Mouse (Mus musculus) cerebellum, adult 9-10 months (tissue): ENCODE measurements at regions not wholly inside any gene's neighbourhood (a gene's known extent, or its start where the extent isn't known, plus 50 kb on each side); places are given as distances from the start of the nearest gene placed in this dataset.
A peak's percentile ranks its signal among the peaks of the same experiment; 100 is the strongest.

Source experiments
- DNase-seq: peaks from one replicate; pipeline ENCODE4 v3.0.0; 2022

DNA sequence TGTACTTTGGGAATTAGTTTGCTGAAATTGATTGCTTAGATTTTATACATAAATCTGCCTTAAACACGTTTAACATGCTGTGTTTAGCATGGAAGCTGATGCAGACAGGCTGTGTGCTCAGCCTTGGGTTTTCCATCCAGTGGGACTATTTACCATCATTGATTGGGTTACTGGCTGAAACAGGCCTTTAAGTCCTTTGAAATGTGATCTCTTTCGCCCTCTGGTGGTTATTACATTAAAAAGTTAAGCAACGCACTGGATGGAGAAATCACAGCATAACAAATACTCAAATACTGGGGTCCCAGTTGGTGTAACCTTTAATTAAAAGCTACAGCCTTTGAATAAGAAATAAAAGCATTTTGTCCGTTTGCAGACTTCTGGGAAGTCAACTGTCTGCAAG lies 379.8 kb downstream of the Kcnj2 start:
- DNase-seq, result peak; percentile 20

DNA sequence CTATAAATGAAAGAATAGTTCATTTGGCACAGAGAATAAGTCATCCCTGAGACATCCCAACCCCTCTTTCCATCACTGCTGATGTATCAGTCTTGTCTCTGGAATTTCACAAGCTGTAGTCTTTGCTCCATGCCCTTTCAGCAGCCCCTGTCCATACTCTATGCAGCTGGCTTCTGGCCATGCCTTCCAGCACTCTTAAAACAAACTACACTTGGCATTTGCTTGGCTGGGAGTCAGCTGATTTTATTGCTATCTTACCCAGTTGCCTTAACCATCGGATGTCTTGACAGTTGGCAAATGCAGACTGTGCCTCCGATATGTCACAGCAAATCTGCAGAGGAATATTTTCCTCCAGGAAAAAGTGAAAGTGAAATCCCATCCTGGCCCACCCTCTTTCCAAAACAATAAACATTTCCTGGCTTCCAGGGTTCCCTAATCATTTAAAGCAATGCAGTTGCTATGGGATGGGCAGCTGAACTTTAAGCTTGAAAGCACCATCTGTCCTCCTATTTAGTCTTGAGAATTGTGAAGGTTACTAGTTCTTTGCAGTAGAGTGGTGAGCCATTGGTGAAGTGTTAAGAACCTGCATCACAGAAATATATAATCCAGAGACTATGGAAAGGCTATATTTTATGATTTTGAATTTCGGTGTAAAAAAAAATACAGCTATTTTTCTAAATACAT lies 385.0 kb downstream of the Kcnj2 start:
- no peak for DNase-seq

DNA sequence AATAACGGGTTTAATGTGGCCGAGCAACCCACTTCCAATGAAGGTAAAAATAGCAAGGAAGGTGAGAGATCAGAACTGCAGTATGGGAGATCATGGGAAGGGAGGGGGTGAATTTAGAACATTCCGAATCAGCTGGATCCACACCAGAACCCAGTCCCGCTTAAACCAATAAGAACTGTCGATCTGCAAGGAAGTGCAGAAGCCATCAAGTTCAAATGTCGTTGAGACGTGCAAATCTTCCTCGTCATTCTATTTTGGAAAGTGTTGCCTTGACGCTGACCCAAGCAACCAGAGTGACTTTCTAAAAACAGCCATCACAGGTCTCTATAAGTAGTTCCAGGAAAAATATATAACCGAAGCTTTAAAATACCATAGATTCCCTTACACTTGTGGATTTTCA lies 394.1 kb downstream of the Kcnj2 start:
- DNase-seq, result no peak

DNA sequence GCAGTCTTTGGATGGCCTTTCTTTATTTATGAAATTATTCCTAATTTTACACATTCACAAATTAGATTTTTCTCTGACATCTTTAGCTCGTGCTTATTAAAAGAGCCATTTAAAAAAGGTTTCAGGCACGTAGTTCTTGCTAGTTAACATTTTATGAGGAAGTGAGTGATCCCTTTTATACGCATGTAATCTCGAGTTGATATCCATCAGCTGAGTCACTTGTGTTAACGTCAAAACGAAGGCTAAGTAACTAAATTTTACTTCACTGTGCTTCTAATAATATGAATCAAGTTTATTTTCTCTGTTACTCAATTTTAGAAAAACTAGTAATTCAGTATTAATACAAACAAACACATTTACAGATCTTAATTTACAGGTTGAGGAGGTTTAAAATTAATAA lies 419.0 kb downstream of the Kcnj2 start:
- DNase-seq, result no peak

DNA sequence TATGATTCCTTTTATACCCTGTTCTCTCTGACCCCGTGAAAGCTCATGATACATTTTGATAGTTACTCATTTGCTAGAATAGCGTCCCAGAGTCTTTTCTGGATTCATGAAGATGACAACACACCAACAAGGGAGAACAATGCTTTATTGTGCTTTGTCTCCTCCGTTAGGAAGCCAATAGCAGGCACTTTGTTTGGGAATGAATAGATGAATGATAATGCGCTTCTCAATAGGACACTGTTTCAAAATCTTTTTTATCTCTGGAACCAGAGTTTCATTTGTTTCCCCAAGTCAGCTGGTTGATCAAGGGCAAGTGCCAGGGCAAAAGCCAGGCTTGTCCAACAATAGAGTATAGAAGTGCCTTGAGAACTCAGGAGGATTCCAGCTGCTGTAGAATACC lies 446.5 kb downstream of the Kcnj2 start:
- DNase-seq, result peak; percentile 19

DNA sequence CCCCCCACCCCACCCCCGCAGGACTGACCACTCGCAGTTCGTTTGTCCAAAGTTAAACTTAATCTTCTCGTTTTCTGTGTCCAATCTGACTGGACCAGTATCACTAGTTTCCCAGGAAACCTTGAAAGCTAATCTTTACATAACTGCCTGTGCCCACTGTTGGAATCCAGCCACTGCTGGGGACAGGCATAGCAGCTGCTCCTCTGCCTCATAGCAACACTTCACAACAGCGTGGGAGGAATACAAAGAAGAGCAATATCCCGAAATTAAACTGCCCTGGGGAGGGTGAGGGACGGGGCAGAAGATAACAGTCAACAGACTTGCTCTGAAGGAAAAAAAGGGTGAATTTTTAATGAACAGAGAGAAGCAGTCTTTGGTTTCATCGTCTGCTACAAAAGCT lies 456.8 kb downstream of the Kcnj2 start:
- DNase-seq, result no peak

DNA sequence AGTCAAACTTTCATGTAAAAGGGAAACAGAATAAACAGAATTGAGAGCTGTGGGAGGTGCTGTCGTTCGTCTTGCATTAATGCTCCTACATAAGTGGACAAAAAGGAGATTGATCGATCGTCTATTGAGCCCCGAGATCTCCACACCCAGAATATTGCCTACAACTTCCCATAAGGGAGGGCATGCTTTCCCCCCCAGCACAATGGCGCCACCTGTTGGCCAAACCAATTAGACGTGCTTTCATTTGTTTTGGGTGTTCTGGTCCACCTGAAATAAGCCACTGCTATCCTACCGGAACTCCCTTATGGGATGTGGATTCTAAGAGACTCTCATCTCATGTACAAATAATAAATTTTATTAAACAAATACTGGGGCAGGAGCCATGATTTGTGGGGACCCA lies 457.5 kb downstream of the Kcnj2 start:
- DNase-seq, result peak; percentile 32

DNA sequence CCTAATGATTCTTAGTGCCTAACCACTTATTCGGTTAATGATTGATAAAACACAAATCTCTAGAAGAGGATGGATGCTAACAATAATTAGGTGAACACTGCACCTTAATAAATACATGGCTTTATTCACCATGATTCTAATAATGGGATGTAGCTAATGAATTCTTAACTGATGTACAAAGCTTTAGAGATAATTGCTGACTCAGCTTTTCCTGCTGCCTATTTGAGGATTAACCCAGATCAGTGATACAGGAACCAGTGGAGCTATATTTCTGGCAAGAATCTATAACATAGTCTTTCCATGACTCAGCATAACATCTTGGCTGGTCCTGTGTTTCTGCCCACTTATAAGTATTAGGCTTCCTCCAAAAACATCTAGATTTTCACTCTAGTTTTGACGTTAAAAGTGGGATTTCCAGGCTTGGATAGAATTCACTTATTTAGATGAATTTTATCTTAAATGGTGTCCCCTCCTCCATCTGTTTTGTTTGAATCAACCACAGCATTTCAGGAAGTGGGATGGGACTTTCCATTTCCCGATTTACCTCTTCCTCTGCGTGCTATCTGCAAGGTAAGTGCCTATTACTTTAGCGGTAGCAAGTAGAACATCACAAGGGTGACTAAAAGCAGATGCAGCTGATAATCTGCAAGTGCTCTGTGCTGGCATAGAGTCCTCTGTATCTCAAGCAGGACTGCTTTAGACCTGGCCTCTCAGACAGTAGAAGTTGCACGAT lies 460.2 kb downstream of the Kcnj2 start:
- no peak for DNase-seq

DNA sequence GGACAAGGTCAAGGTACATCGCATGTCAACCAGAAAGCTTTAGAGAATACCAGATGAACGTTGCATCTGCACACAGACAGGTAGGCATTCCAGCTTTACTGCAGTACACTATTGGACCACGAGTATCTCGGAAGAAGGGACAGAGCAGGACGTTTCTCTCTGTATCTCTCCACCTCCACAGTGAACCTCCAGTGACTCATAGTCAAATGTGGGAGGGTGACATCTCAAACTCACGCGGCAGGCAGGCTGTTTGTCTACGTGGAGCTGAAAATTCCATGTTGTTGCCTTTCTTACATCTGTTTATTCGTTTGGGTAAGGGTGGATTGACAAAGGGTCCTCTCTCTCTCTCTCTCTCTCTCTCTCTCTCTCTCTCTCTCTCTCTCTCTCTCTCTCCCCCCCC lies 463.6 kb downstream of the Kcnj2 start:
- no peak for DNase-seq

DNA sequence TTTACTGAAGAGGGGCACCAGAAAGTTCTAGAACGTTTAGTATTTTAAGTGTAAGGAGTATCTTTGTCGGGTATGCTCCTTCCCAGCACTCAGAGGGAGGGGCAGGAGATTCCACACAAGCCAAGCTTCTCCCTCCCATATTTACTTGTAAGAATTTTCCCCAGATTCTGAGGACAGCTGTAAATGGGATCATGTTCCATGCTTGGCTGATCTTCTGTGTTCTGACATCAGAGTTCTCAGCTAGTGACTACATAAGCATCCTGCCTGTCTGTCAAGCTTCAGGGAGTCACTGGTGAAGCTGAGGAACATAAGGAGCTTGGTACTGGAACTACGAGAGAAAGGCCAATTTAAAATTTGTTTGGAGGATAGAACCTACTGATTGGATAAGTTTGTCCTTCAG lies 464.9 kb downstream of the Kcnj2 start:
- DNase-seq, result no peak

DNA sequence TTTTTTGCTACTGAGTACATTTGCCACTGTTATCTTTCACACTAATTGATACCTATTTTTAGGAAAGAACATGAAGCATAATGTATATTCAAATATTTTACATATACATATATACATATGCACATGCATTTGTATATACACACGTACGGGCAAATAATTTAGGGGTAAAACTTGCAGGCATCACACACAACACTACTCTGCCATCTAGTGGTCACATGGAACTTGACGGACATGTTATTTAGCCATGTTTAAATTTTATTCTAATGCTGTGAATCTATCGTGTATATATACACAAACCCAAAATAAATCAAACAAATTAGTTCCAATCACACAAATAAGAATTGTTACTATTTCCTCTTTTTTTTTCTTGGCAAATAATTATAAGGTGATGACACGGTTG lies 466.5 kb downstream of the Kcnj2 start:
- no peak for DNase-seq

DNA sequence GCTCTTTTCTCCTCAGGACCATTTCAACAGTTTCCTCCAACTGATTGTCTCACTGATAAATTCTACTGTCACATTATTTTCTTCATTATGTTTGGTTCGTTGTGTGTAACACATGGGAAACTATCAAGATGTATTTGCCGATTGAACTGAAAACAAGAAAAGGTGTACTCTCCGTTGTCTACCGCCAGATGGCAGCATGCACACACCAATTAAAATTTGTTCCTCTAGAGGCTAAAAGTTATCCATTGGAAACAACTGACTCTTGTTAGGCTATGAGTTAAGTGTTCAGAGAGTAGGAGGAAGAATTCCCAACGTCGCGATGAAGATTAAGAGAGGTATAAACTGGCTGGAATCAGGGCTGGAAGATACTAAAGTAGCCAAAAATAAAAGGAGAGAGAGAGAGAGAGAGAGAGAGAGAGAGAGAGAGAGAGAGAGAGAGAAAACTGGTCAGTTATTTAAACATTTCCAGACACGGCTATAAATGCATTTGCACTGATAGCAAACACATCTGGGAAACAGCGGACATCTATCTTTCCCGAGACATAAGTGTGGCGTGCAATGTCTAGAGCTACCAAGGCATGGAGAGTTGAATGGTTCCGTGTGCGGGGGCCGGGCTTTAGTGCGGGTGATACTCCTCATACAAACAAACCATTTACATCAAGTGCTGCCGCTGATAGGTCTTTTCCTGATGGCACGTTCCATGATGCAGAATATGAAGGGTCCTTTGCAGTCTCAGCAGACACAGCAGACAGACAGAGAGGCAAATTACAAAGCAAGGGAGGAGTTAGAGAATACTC lies 470.3 kb downstream of the Kcnj2 start:
- DNase-seq, result peak; percentile 27

DNA sequence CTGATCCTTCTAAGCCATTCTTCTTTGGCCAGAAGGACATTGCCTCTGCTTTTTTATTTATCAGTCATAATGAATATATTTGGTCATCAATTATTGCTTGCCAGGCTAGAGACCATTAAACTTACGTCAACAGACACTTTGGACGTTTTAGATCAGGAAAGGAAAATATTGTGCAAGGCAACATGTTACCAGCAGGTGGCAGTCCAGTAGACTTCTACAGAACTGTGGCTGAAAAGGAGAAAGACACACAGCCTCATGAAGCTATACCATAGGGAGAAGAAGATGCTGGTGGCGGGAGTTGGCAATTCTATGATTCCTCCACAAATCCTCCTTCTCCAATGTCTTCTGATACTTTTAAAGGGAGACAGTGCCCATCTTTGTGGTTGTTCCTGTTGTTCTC lies 471.7 kb downstream of the Kcnj2 start:
- peak; percentile 45 for DNase-seq

DNA sequence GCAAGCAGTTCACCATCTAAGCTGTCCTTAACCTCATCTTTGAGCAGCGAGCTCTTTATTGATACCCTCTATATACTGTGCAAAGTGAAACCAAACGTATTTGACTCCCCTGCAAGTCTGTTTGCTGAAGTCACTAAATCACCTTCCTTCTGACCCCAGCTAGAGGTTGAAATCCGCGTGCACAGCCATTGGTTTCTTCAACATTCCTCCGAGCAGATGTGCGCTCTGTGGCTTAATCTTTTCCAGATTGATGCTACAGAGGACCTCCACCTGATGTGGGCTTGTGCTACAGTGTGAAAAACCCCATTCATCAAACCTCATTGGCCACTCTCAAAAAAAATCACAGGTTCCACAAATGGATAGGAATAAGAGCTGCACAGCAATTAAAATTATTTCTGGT lies 474.0 kb downstream of the Kcnj2 start:
- DNase-seq, result no peak

DNA sequence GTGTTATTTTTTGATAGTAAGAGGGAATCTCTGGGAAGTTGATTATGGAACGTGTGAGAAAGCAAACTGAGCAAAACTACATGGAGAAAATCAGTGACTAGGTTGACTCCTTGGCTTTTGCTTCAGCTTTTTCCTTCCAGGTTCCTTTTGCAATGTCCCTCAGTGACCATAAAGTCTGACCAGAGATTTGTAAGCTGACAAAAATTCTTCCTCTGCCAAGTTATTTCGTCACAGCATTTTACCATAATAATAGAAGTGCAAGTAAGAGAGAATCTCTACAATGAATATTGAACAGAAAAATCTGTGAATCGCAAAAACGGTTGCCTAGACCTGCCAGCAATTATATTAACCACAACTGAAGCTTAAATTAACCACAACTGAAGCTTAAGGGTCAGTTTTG lies 479.3 kb downstream of the Kcnj2 start:
- no peak for DNase-seq

DNA sequence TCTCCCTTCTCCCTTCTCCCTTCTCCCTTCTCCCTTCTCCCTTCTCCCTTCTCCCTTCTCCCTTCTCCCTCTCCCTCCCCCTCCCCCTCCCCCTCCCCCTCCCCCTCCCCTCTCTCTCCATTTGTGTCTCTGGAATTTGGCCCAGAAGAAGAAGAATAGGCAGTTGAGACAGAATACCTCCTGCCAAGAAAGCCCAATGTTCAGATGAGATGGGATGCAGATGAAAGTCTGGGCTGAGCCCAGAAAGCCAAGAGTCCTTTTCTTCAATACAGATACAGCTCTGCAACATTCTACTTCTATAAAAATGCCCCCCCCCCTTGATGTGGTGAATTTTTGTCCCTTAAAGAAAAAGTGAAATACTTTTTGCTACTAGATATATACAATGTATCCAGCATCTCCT lies 489.2 kb downstream of the Kcnj2 start:
- DNase-seq, result no peak

DNA sequence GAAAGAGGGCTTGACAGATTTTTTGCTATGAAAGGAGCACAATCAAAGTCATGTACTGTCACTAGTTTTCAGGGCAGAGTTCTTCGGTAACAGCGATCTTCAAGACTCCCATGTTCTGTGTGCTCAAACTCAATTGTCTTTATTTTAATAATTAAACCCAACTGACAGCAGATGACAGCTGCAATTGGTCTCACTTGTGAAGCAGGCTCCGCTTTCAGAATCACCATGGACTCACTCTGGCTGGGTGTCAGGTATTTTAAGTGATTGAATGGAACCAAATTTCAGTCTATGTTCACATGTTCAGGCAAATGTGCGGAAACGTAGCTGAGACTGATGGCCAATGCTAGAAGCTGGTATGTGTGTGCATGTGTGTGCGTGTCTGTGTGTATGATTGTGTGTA lies 489.7 kb downstream of the Kcnj2 start:
- DNase-seq, result no peak

DNA sequence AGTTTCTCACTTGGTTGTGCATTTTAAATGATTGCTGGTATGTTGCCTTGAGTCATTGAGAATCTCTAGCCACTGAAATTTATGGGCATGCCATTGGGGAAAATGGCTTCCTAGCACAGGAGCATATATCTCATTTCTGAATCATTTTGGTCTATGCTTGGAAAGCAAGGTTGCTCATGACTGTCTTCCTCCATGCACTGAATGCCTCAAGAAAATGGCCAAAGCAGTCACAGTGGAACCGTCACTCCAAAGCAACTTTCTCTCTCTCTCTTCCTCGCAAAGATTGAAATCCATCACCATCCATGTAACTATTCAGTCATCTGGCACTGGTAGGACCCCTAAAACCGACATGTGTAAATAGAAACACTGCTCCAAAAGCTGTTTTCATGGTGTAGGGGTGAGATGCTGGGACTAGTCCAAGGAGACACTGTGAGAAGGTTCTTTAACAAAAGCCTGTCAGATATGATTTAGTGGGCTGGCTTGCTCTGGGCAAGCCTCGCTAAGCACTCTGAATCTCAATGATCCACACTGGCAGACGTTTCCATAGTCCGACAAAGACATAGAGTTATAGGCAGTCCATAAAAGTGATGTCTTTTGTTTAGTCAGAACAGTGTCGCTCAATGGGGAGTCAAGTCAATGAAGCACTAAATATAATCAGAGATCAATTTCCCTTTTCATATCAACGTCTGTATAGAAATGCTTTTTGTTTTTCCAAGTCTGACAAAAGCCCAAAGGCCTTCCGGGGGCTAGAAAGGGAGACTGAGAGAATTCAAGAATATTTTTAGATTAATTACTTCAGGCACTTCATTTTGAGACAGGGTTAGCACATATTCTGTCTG lies 492.6 kb downstream of the Kcnj2 start:
- DNase-seq, result no peak

DNA sequence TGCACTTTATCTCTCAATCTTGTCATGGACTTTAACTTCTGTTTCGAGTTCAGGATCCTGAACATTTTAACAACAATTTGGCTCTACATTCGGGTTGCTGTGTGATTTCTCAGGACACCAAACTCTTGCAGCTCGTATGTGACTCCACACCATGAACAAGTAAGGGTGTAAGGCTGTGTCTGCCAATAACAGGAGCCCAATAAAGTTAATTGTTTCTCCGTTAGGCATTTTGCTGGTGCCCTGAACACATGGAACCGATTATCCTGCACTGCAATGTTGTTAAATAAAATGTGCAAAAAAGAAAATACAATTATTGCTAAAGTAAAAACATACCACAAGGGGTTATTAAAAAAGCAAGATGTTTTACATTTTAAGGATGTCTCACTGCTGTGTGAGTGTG lies 497.2 kb downstream of the Kcnj2 start:
- DNase-seq, result no peak

DNA sequence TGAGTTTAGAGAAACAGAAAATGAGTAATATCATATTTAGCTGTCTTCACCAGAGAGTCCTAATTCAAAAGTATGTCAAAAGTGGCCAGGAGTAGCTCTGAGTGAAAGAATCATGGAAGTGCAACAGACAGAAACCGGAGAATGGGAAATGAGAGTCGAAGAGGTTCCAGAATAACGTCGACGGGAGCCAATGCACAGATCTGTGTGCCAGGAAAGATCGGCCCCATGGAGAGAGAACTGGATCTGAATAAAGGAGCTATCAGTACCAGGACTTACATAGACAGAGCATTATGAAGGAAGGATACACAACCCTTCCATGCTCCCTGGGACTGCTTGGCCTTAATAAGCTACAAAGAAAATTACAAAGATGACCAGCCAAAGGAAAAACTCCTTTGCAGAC lies 502.1 kb downstream of the Kcnj2 start:
- DNase-seq, result no peak

DNA sequence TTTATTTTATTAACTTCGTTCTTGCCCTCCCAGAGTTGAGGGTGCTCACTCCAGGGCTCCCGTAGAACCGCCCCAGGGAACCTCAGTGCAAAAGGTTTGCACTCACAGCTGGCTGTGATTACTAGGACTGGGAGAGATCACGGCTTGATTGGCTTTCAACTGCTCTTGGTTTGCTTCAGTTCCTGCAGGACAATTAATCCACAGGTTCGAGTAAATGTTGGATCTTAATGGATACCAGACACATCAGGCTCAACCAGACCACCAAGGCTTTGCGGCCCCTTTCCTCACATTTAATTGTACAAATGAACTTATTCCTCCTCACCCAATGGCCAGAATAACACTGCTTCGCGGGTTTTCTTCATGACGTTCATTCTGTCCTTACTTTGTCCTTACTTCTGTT lies 502.9 kb downstream of the Kcnj2 start:
- DNase-seq, result no peak

DNA sequence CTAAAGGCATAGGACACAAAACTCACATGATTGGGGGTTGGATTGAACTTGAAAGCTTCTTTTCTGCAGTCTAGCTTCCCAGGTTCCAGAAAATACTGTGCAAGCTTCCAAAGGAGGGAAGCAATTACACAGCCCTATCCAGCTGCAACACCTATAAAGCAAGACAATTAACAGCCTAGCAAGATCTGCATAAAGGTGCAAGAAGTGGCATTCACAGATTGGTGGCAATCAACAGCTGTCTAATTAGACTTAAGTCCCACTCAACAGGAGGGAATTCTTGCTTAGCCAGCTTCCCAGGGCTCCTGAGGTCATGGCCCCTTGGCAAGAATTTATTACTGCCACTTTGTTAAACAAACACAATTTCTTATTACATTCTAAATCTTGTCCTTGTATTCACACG lies 511.9 kb downstream of the Kcnj2 start:
- DNase-seq, result no peak

DNA sequence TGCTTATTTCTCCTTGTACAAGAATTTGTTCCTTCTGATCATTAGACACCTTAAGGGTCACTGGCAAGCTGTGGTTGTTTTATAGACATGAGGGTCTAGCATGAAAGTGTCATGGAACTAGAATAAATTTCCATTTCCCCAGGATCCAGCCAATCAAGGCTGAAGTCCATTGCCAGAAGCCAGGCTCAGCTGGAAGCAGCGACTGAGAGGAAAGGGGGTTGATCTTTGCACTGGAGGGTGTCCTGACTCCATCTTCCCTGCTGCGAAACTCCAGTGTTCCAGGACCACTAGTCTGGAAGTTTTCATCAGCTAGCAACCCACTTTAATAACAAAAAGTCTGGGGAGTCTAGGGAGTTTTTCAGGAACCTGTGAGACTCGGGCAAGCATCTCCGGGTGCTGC lies 517.0 kb downstream of the Kcnj2 start:
- no peak for DNase-seq
